Mouse (Mus musculus): ENCODE data around the gene Arhgap6.
"Not testable (repeated sequence)": the region's sequence is repeated elsewhere in the genome, so short reads cannot be mapped to it uniquely, and the experiment has no call there.

Gene Arhgap6

GRCm38 (mm10) chrX:169308559-169308958 is 513.7 kb downstream of the Arhgap6 start:
- DNase-seq (ENCODE audit: low spot score in 2 of 2) = no peak

- DNase-seq (ENCODE audit: low spot score in 2 of 2) = no peak
Measured at GRCm38 (mm10) chrX:169319066-169319760, 524.3 kb downstream of the Arhgap6 start.

- peak; percentile 91 to 92 for DNase-seq (ENCODE audit: low spot score in 2 of 2)
Measured at GRCm38 (mm10) chrX:169319945-169320667, 525.2 kb downstream of the Arhgap6 start, which contains the start of gene Hccs. Gene Hccs (minus strand): TSS chrX:169320372.

- not testable (repeated sequence) for DNase-seq (ENCODE audit: low spot score in 2 of 2)
Measured at GRCm38 (mm10) chrX:169320668-169321005, 525.7 kb downstream of the Arhgap6 start.

GRCm38 (mm10) chrX:169325929-169326595 is 531.2 kb downstream of the Arhgap6 start:
- DNase-seq (ENCODE audit: low spot score in 2 of 2) = peak; percentile 4 to 25

- no peak for DNase-seq (ENCODE audit: low spot score in 2 of 2)
Measured at GRCm38 (mm10) chrX:169332264-169332663, 537.4 kb downstream of the Arhgap6 start.

GRCm38 (mm10) chrX:169337559-169337958 is 542.7 kb downstream of the Arhgap6 start:
- no peak for DNase-seq (ENCODE audit: low spot score in 2 of 2)

- no peak for DNase-seq (ENCODE audit: low spot score in 2 of 2)
Measured at GRCm38 (mm10) chrX:169338213-169338612, 543.3 kb downstream of the Arhgap6 start.

All from spleen, postnatal 36 days (tissue).